Mouse (Mus musculus) cerebellum, postnatal 14 days (tissue): Measurements from ENCODE around the gene Ankrd34a.

Experiments
- DNase-seq, 2 experiments: peaks; one replicate each; pipeline ENCODE4 v3.0.0; 2021; ENCODE audit warnings: mixed read lengths in 2 of 2

Gene Ankrd34a

DNA sequence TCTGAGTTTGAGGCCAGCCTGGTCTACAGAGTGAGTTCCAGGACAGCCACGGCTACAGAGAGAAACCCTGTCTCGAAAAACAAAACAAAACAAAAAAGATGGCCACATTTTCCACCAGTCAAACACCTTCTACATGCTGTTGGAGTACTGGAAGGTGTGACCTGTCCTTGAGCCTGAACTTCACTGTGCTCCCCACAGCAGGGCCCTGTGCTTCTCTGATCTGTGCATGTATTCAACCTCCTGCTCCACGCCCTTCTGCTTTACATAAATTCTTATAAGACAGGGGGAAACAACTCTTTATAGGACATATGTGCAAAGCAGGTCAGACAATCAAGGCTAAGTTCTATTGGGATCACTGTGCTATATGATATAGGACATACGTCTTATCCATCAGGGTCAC lies 26.8 kb downstream of the Ankrd34a start:
- no peak for DNase-seq

DNA sequence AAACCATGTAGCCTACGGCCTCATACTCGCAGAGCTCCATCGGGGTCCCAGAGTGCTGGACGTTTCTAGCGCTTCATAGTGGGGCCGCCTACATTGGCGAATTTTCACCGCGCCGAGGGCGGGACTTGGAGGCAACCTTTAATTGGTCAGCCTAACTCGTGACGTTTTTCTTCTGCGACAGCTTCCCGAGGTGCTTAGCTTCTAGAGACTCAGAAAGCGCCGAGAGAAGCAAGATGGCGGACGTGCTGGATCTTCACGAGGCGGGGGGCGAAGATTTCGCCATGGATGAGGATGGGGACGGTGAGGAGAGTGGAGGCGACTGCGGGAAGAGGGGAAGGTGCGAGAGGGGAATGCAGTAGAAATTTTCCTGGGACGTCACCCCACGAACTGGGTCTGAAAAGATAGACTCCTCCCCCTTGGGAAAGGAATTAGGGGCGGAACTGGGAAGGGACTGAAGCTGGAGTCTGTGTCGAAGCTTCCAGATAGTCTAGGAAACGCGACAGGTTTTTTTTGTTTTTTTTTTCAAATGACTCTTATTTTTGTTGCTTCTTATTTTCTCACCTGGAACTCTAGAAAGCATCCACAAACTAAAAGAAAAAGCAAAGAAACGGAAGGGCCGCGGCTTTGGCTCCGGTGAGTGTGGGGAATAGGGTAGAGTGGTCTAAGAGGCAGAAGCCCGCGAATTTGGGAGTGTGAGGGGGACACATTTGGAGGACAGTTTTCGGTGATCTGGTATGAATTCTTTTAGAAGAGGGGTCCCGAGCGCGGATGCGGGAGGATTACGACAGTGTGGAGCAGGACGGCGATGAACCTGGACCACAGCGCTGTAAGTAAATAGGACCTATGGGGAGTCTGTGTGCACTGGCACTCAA lies 33.5 kb downstream of the Ankrd34a start, which contains the start of gene Rbm8a:
TSS of gene Rbm8a (plus strand) at position 205 of the 872 bp plus-strand sequence.
- DNase-seq = peak; percentile 97 to 98

DNA sequence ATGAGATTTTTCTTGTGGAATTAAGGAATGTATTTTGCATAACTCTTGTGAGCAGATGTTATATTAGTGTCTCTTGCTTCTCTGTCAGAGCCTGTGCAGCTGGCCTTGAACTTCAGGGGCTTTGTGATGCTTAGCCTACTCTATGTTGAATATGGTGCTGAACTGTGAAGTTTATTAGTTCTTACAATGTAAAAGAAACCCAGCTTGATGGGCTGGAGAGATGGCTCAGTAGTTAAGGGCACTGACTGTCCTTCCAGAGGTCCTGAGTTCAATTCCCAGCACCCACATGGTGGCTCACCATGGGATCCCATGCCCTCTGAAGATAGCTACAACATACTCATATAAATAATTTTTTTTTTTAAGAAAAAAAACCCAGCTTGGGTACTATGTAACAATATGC lies 35.6 kb downstream of the Ankrd34a start:
- no peak for DNase-seq

GRCm38 (mm10) chr3:96634015-96634414 lies 37.6 kb downstream of the Ankrd34a start:
- DNase-seq = no peak

DNA sequence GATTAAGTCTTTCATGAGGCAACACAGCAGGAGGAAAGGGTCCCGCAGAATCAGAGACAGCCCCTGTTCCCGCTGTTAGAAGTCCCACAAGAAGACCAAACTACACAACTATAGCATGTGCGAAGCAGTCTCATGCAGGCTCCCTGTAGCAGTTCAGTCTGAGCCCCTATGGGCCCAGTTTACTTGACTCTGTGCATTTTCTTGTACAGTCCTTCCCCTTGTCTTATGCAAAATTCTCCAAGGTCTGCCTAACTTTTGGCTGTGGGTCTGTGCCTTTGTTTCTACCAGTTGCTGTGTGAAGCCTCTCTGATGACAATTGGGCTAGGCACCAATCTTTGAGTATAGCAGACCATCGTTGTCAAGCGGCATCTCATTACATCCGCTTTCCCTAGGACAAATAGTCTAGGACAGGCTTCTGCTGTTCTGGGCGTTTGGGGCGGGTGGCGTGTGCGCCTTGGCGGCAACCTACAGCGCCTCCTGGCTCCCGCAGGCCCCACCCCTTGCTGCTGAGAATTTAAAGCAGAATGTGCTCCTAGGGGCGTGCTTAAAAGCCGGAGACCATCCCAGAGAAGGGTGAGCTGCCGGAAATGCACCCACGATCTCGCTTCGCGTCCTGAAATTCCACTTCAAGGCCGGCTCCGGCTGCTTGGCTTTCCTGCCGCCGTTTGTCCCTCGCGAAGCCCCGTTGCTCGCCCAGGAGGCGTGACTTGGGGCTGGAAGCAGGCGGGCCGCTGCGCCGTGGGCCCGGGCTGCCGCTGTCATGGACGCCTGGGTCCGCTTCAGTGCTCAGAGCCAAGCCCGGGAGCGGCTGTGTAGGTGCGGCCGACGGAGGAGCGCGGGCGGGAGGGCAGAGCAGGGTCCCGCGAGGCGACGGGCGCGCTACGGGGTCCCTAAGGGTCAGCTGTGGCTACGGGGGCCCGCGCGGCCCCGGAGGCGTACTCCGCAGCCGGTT lies 38.8 kb downstream of the Ankrd34a start, which contains the start of the genes Pex11b and Gm42957:
TSS of gene Pex11b (plus strand) at position 449 of the 952 bp plus-strand sequence.
TSS of gene Gm42957 (plus strand) at position 547 of the 952 bp plus-strand sequence.
- peak; percentile 83 to 87 for DNase-seq

DNA sequence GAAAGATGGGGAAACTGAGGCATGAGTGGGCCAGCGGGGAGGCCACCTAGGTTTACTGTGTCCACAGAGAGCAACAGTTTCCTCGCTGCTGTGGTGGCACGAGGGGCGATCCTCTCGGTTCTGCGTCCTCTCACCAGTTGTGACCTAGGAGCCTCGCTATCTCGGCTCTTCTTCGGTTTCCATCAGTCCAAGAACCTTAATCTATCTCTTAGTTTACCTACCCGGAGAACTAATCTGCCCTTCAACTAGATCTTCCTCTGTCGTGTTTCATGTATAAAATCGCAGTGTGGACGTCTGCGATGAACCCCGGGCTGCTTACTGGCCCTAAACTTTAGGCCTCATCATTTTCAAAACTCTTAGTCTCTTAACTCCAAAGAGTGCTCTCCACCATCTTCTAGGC lies 39.5 kb downstream of the Ankrd34a start:
- no peak for DNase-seq

GRCm38 (mm10) chr3:96636448-96636847 lies 40.0 kb downstream of the Ankrd34a start:
- peak in 1 of 2 experiments; percentile 10 for DNase-seq

GRCm38 (mm10) chr3:96639219-96639618 lies 42.8 kb downstream of the Ankrd34a start:
- peak; percentile 65 to 78 for DNase-seq

- DNase-seq = peak; percentile 66 to 82
Measured at GRCm38 (mm10) chr3:96645018-96645649, 48.7 kb downstream of the Ankrd34a start, which contains the start of gene Itga10. TSS of gene Itga10 (plus strand) at chr3:96645584.

DNA sequence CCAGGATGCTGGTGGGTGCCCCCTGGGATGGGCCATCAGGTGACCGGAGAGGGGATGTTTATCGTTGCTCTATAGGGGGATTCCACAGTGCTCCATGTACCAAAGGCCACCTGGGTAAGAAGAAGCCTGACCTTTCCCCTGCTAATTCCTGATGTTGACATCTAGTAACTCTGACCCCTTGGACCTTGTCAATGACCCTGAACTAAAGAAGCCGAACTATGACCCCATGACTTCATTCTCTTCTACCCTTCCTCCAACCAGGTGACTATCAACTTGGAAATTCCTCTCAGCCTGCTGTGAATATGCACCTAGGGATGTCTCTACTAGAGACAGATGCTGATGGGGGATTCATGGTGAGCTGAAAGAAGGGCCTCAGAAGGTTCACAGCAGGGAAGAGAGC lies 50.9 kb downstream of the Ankrd34a start:
- no peak for DNase-seq
